Mouse (Mus musculus) neural tube, embryonic 10.5 days (tissue): Measurements from ENCODE around the gene Evi2b.

Experiments
- DNase-seq: peaks from one replicate; pipeline ENCODE4 v3.0.0-alpha.2; 2017; ENCODE audit warnings: low spot score; ENCODE audit errors: extremely low spot score

Gene Evi2b

DNA sequence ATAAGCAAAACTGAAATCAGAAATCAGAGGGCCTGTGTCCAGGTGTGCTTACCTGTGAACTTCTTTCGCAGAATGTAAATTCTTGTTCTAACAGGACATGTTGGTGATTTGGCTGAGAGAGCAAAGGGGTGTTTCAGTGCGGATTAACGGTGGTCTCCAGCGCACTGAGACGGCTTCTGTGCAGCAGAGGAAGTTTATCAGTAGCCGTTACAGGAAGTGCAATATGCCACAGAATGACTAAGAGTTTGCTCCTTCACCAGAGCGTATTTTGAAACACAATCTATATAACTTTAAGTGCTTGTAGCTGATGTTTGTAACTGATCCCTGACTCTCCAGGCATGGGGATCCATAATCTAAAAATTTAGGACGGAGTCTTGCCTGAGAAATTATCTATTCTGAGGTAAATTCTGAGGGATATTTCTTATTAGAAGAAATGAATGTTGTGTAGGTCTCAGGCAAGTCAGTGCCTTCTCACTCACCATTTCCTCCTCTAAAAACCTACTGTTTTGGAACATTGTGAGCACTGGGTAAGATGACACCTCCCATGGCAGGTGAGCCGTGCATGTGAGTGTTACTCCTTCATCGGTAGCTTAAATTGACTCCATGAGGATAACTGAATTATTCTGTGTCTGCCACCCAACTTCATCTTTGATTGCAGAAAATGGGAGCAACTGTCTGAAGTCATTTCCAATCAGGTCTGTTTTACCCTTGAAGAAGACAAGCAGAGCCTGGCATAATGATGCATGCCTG, at the start of gene Evi2b:
Gene Evi2b (minus strand): TSS at position 203 of the 750 bp plus-strand sequence.
- no peak for DNase-seq

GRCm38 (mm10) chr11:79570319-79570718, 46.8 kb upstream of the Evi2b start:
- DNase-seq: no peak

DNA sequence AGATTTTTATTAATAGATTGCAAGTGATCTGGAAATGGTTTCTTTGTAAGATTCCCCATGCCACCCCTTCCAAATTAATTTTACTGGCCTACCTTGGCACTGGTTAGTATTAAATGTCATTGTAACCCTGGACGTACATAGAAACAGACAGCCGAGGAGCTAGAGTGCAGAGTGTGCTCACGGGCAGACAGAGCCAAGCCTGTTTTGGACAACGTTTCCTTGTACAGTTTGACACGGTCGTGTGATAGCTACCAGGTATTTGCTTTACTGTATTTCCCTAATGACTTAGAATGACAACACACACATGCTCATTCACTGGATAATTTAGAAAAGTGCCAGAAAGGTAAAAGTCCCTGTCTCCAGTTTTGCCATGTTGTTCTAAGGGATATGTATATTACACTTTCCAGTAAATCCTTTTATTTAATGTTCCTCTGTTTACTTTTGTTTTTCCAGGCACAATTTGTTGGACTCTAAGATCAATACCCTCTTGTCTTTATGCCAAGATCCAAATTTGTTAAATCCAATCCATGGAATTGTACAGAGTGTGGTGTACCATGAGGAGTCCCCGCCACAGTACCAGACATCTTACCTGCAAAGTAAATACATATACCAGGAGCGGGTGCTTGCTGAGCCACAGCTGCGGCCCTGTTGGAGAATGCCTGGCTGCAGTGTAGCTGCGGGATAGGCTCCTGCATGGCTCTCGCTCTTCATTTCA, 44.8 kb upstream of the Evi2b start:
- no peak for DNase-seq

DNA sequence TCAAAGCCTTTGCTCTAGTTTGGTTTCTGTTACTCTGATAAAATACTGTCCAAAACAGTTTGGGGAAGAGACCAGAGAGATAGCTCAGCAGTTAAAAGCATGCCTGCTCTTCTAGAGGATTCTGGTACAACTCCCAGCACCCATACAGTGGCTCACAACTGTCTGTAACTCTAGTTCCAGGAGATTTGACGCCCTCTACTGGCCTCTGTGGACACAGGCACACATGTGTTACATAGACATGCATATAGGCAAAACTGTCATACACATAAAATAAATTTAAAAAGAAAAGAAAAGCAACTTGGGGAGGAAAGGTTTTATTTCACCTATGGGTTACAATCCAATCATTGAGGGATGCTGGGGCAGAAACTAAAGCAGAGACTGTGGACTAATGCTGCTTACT, 43.4 kb upstream of the Evi2b start:
- no peak for DNase-seq

DNA sequence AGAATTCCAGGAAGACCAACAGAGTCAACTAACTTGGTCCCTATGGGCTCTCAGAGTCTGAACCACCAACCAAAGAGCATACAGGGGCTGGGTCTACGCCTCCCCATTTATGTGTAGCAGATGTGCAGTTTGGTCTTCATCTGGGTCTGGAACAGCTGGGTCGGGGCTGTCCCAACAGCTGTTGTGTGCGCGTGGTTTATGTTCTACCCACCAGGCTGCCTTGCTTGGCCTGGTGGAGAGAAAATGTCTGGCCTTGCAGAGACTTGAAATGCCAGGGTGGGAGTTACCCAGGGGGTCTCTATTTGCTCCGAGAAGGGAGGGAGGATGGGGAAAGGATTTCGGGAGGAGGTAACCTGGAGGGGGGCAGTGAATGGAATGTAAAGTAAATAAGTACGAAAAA, 39.9 kb upstream of the Evi2b start:
- no peak for DNase-seq

DNA sequence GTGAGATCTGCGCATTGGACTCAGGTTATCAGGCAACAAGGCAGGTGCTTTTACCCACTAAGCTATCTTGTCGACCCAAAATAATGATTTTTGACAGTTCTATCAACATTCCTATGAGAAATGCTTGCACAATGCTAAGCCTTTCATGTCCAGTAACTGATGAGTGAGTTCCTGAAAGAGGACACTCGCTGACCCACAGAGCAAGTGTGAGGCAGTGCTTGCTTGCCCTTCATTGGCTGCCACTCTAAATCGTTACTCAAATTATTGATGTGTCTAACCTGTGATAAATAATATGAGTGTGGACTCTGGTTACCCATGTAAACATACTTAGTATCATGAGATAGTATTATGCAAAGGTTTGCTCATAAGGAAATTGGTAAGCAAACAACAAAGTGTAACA, 37.0 kb upstream of the Evi2b start:
- no peak for DNase-seq

- no peak for DNase-seq
Observed at GRCm38 (mm10) chr11:79552622-79553021, 29.1 kb upstream of the Evi2b start.

GRCm38 (mm10) chr11:79536293-79536692, 12.7 kb upstream of the Evi2b start:
- DNase-seq: no peak

DNA sequence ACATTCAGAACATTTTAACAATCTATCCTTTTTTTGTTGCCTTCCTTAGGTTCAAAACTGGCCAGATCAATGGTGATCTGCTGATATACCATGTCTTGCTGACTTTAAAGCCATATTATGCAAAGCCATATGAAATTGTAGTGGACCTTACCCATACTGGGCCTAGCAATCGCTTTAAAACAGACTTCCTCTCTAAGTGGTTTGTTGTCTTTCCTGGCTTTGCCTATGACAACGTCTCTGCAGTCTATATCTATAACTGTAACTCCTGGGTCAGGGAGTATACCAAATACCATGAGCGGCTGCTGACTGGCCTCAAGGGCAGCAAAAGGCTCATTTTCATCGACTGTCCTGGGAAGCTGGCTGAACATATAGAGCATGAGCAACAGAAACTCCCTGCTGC, 12.0 kb upstream of the Evi2b start:
- DNase-seq: no peak

DNA sequence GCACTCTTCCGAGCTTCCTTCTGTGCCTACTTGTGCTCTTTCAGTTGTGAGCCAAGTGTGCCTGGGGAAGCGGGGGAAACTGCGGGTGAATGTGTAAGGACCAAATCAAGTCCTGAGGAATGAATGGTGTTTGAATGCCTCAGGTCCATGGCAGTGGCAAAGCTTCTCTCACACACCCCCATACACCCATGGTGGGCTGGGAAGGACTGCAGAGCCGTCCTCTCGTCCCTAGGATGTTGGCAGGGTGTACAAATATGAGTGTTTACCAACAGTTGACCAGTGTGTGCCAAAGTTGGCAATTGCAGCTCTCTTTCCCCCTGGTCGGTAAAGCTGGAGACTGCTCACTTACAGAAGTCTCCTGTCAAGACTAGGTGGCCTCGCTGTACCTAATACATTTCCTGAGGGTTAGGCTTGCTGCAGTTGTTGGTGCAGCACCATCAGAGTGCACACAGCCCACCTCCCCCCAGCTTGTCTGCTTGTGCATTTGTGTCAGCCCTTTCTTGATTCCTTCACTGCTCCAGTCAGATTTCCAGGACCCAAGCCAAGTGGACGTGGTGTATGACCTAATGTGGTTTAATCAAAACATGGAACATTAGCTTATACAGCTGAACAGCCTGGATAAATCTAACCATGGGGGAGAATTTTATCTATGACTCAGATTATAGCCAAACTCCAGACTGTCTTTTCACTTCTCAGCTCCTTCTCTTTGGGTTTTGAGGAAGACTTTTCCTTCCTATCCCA, 10.6 kb upstream of the Evi2b start:
- no peak for DNase-seq

DNA sequence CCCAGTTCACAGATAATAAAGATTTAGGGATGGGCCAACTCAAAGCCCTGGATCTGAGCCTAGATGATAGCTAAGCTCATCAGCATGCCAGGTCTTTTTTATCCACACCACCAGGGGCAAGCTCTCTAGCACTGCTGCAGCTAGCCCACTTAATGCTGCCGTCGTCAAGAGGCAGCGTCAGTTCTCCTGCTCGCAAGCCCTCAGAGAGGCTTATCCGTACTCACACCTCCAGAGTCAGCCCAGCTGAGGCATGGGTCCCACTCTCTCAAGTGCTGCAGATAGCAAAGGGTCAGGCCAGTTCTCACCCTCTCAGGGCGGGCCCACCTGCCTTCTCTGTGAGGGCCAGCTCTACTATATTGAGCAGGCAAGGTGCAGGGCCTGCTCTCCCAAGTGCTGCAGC, 9.7 kb upstream of the Evi2b start:
- no peak for DNase-seq

- no peak for DNase-seq
Observed at GRCm38 (mm10) chr11:79531485-79531884, 7.9 kb upstream of the Evi2b start.

DNA sequence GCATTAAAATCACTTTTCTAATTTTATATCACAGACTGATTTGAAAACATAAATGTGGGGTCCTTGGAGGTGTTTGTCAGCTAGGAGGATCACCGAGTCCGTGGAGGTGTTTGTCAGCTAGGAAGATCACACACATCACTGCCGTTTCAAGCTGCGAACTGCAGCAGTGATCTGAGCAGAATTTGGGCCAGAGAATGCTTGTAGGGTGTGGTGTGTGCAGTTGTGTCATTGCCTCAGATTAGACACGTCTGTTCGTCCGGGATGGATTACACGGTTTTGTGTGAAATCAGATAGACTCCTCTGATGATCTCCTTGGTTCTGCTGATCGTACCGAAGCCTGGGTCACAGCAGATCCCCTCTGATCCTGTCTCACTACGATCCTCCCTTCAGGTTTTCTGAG, 7.2 kb upstream of the Evi2b start:
- DNase-seq: no peak

DNA sequence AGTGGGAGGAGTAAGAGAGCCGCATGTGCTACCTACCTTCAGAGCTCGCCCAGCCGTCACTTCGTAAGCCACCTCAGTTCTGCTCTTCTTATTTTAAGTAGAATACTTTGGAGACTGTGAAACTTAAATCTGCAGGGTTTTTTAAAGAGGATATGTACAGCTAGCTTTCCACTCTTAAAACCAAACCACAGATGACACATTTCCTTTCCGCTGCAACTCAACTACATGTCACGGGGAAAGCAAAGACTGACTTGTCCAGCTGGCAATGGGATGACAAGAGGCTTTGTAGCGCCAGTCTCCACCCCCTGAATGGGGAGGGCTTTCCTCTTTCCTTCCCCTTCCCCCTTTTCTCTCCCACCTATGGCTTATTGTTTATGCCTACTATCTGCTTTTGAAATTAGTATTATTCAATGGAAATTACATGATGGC, 6.8 kb upstream of the Evi2b start, which contains the start of the genes Evi2 and Evi2a:
Gene Evi2 (minus strand): TSS at position 257 of the 429 bp plus-strand sequence.
Gene Evi2a (minus strand): TSS at position 277 of the 429 bp plus-strand sequence.
- no peak for DNase-seq

GRCm38 (mm10) chr11:79529736-79530135, 6.2 kb upstream of the Evi2b start:
- DNase-seq: no peak

DNA sequence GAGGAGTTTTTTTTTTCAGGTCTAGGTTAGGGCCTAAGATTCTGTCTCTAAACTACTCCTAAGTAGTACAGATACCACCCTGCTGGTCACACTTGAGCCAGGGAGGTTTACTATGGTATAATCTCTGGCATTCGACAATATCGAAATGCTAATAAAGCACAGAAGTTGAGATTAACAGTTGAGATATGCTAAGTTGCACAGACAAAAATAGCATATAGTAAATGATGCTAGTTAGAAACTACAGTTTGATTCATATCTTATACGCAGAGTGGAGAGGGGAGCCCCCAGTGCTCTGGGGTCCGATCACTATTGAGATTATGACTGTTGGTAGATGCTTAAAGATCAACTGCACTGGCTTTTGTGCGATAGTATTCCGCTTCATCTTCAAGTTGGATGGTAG, 5.7 kb upstream of the Evi2b start:
- no peak for DNase-seq

GRCm38 (mm10) chr11:79528601-79529000, 5.0 kb upstream of the Evi2b start:
- no peak for DNase-seq

DNA sequence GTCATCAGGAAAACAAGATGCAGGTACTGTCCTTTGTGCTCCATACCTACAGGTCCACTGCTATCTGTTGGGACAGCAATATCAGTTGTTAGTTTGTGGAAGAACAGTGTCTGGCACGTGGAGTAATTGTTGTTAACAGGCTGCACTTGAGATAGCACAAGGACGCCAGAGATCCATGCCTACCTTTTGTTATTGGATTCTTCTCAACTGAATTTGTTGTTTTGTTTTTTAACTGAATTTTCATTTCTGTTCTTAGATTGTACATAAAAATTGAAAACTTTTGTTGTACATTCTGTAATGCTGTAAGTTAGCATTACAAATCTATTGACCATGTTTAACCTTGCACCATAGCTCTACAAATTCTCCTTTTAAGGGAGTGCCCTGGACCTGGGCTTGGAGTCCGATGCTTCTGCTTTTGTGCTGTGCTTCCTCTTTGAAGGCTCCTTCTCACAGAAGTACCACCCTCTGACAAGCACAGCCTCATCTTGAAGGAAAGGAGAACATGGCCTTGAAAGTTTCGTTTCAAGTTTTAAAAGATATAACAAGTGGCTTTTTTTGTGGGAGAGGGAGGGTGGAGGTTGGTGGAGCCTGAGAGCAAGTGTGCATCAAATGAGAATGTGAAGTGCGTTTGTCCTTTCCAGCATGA, 4.3 kb upstream of the Evi2b start:
- DNase-seq: no peak

GRCm38 (mm10) chr11:79527015-79527738, 3.6 kb upstream of the Evi2b start:
- DNase-seq: no peak

GRCm38 (mm10) chr11:79526549-79526948, 3.0 kb upstream of the Evi2b start:
- no peak for DNase-seq

DNA sequence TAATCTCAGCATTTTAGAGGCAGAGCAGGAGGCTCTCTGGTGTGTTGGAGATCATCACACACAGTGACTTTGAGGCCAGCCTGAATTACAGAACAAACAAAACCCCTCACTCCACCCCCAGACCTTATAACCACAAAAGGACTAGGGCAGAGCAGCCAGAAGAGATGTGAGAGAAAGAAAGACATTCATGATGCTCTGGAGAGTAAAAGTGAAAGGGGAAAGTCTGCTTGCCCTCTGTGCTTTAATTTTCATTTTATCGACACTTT, 681 bp upstream of the Evi2b start:
- DNase-seq: no peak
